Mouse (Mus musculus) cortical plate, adult 2 months (tissue): ENCODE results near the gene Tenm4.

ENCODE experiments used
- CTCF ChIP-seq: fragments of 200-500 bp; IDR thresholded peaks from 2 replicates; pipeline ENCODE4 v1.5.1; 2011; ENCODE audit warnings: mild to moderate bottlenecking, control low read depth, low read length; ENCODE audit not compliant: insufficient read depth; ENCODE audit errors: extremely low read depth
- POLR2A ChIP-seq: fragments of 200-500 bp; IDR thresholded peaks from 2 replicates; pipeline ENCODE4 v1.6.1; 2011; ENCODE audit warnings: mild to moderate bottlenecking, low read length, control low read depth; ENCODE audit not compliant: insufficient read depth; ENCODE audit errors: extremely low read depth

DNA sequence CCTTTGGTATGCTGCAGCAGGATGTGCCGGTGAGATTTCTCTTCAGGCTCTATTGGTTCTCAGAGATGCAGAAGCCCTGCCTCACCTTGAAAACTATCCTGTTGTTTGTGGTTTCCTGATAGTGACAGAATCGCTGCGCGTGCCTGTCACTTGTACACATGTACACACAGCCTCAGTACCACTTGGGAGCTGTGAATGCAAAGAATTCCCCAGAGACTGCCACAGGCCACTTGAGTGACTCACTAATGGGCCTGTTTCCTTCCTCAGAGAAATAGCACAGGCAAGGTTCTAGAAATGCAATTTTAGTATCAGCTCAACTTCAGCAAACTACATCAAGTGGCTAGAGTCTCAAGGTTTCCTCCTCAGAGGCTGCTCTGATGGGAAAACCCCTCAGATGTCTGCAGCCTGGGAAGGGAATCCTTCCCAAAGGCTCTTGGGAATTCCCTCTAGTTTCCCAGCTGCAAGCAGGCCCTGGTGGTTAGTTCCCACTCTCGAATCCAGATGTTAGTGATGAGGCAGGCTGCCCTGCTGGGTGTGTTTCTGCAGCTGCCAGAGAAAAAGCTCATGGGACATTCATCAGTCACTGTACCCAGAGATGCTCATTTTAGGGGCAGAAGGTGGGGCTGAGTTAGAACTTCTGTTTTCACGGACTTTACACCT, 203.1 kb downstream of the Tenm4 start:
- TF ChIP-seq CTCF (no peak), POLR2A (no peak)
